ENCODE assay signal across 8 mouse cellular contexts in genomic region chr9:41207130-41208104, GRCm38 (mm10). TPM values are rescaled to one million over a fixed set of nuclear protein-coding genes. Genes with fewer than 3 reads are reported as not detected.
DNase-seq lines count a peak whose midpoint lies in the region; ATAC-seq and TF ChIP-seq lines count a peak whose summit lies in the region.

No protein-coding gene starts in this region.

- TF ChIP-seq EP300 in CH12.LX (IDR thresholded peaks at IDR 0.05; ENCODE audit: low read length) = no peak; the same call in 1 of the 2 replicates

- H3K9me3 ChIP-seq in CH12.LX (replicated peaks; ENCODE audit: low read length) = no peaks in the 10 kb centered on the region
- H3K9me3 ChIP-seq in forebrain, embryonic 11.5 days (ENCODE audit: control insufficient read depth, low read length) = no peaks in the 10 kb centered on the region
- H3K9me3 ChIP-seq in heart, embryonic 16.5 days (replicated peaks; ENCODE audit: control insufficient read depth, low read length) = no peaks in the 10 kb centered on the region
- H3K9me3 ChIP-seq in liver, embryonic 15.5 days (replicated peaks) = no peaks in the 10 kb centered on the region
- H3K9me3 ChIP-seq in neural tube, embryonic 12.5 days = no peaks in the 10 kb centered on the region

- peak; percentile 81 to 93 for TF ChIP-seq CTCF in CH12.LX (conservative IDR thresholded peaks at IDR 0.05 in 1 of 2, IDR thresholded peaks at IDR 0.05 in 1 of 2; ENCODE audit: low read depth in 2 of 2, low read length in 2 of 2)

- dilution Hi-C loops in CH12.LX (cut with MboI; ENCODE audit: extremely low pct_ligation_motif_present, extremely low pct_unique_long_range_greater_than_20kb, low sequenced_read_pairs) = no loop called here

- H3K4me3 ChIP-seq in CH12.LX (replicated peaks in 1 of 3; ENCODE audit: low read depth in 2 of 3, low read length in 2 of 3, poor library complexity in 1 of 3) = peak overlapping the region in 2 of 3 experiments; percentile 45 to 46
- peak overlapping the region; percentile 27 for H3K4me3 ChIP-seq in forebrain, embryonic 11.5 days (ENCODE audit: low read depth, low read length)
- H3K4me3 ChIP-seq in heart, embryonic 16.5 days (ENCODE audit: low read length) = peak overlapping the region; percentile 45
- peak overlapping the region; percentile 49 for H3K4me3 ChIP-seq in liver, embryonic 15.5 days (replicated peaks)
- H3K4me3 ChIP-seq in neural tube, embryonic 12.5 days = peak overlapping the region; percentile 16; the same call in 1 of the 2 replicates

- peak overlapping the region; percentile 22; the same call in 1 of the 2 replicates for H3K27ac ChIP-seq in CH12.LX (ENCODE audit: insufficient read depth, low read depth)
- peak overlapping the region; percentile 81 for H3K27ac ChIP-seq in forebrain, embryonic 11.5 days (ENCODE audit: low read depth, low read length)
- peak overlapping the region; percentile 90 for H3K27ac ChIP-seq in heart, embryonic 16.5 days (ENCODE audit: low read length)
- H3K27ac ChIP-seq in liver, embryonic 15.5 days (replicated peaks) = peak overlapping the region; percentile 78
- no peak overlapping the region for H3K27ac ChIP-seq in neural tube, embryonic 12.5 days

- peak; percentile 90 for ATAC-seq in forebrain, embryonic 11.5 days (replicated peaks; ENCODE audit: low FRiP score)
- ATAC-seq in heart, embryonic 16.5 days (replicated peaks; ENCODE audit: extremely low read depth, insufficient read depth, low FRiP score) = peak; percentile 94
- ATAC-seq in liver, embryonic 15.5 days (ENCODE audit: insufficient read depth) = peak; percentile 91
- peak; percentile 87 for ATAC-seq in neural tube, embryonic 12.5 days (ENCODE audit: low FRiP score, low read depth)

- no peaks in the 10 kb centered on the region for H3K27me3 ChIP-seq in CH12.LX (replicated peaks)
- no peaks in the 10 kb centered on the region for H3K27me3 ChIP-seq in forebrain, embryonic 11.5 days (ENCODE audit: control insufficient read depth, insufficient read depth, low read length)
- H3K27me3 ChIP-seq in heart, embryonic 16.5 days (ENCODE audit: control insufficient read depth, insufficient read depth, low read length) = no peaks in the 10 kb centered on the region
- no peaks in the 10 kb centered on the region; the same call in 1 of the 2 replicates for H3K27me3 ChIP-seq in liver, embryonic 15.5 days
- no peaks in the 10 kb centered on the region for H3K27me3 ChIP-seq in neural tube, embryonic 12.5 days (replicated peaks)

- H3K9ac ChIP-seq in CH12.LX (ENCODE audit: insufficient read depth, low read depth) = peak overlapping the region; percentile 53
- H3K9ac ChIP-seq in forebrain, embryonic 11.5 days (ENCODE audit: low read length) = peak overlapping the region; percentile 48
- H3K9ac ChIP-seq in heart, embryonic 16.5 days (ENCODE audit: low read length) = peak overlapping the region; percentile 70
- no peak overlapping the region for H3K9ac ChIP-seq in liver, embryonic 15.5 days
- 0 out of 2 replicates have a peak overlapping the region, but pooled peaks have one; percentile 35 for H3K9ac ChIP-seq in neural tube, embryonic 12.5 days

- TF ChIP-seq RAD21 in CH12.LX (IDR thresholded peaks at IDR 0.05; ENCODE audit: low read depth, low read length) = peak; percentile 79

- in situ Hi-C loops in CH12.LX (cut with MboI; ENCODE audit: low pct_ligation_motif_present, low pct_unique_long_range_greater_than_20kb, low sequenced_read_pairs) = no loop called here

- H3K36me3 ChIP-seq in CH12.LX (replicated peaks in 1 of 2; ENCODE audit: control insufficient read depth in 1 of 2, insufficient read depth in 1 of 2, low read length in 1 of 2) = no peaks in the 10 kb centered on the region
- H3K36me3 ChIP-seq in forebrain, embryonic 11.5 days (ENCODE audit: control insufficient read depth, insufficient read depth, low read length) = no peaks in the 10 kb centered on the region
- H3K36me3 ChIP-seq in heart, embryonic 16.5 days (ENCODE audit: control insufficient read depth, insufficient read depth) = no peaks in the 10 kb centered on the region
- no peaks in the 10 kb centered on the region for H3K36me3 ChIP-seq in liver, embryonic 15.5 days (replicated peaks)
- no peaks in the 10 kb centered on the region for H3K36me3 ChIP-seq in neural tube, embryonic 12.5 days

- no peaks in the 10 kb centered on the region for H3K79me2 ChIP-seq in CH12.LX (replicated peaks; ENCODE audit: control insufficient read depth, extremely low read depth, insufficient read depth, poor library complexity, severe bottlenecking)

- peak; percentile 98 for DNase-seq in CH12.LX (ENCODE audit: extremely low read depth)
- DNase-seq in c-Kit-positive CD71-positive TER-119-negative erythroid progenitor cells, embryonic 14.5 days (ENCODE audit: low read depth) = peak; percentile 96
- peak; percentile 96 for DNase-seq in forebrain, embryonic 11.5 days (ENCODE audit: low spot score)
- peak; percentile 96 to 98 for DNase-seq in kidney, postnatal 36 days
- peak; percentile 98 for DNase-seq in telencephalon, adult 2 months (ENCODE audit: low read depth, low spot score)

- TF ChIP-seq POLR2A in CH12.LX (IDR thresholded peaks at IDR 0.05; ENCODE audit: low read depth, low read length) = peak; percentile 62

- no peak overlapping the region for H3K4me2 ChIP-seq in CH12.LX (ENCODE audit: insufficient read depth, low read depth, poor library complexity, severe bottlenecking)
- peak overlapping the region; percentile 50 for H3K4me2 ChIP-seq in forebrain, embryonic 11.5 days (ENCODE audit: low read depth, low read length, severe bottlenecking)
- peak overlapping the region; percentile 66 for H3K4me2 ChIP-seq in heart, embryonic 16.5 days (ENCODE audit: low read depth, low read length)
- H3K4me2 ChIP-seq in liver, embryonic 15.5 days = peak overlapping the region; percentile 60
- H3K4me2 ChIP-seq in neural tube, embryonic 12.5 days (replicated peaks) = peak overlapping the region; percentile 51

- peaks cover 3 to 26% of the 10 kb centered on the region in 2 experiments; a peak in 3 of 4 replicates for H3K4me1 ChIP-seq in CH12.LX (ENCODE audit: control insufficient read depth in 1 of 2, insufficient read depth in 2 of 2)
- peaks cover 4% of the 10 kb centered on the region; the same call in 1 of the 2 replicates for H3K4me1 ChIP-seq in forebrain, embryonic 11.5 days (replicated peaks; ENCODE audit: control insufficient read depth, insufficient read depth, low read length)
- peaks cover 7% of the 10 kb centered on the region for H3K4me1 ChIP-seq in heart, embryonic 16.5 days (ENCODE audit: control insufficient read depth, insufficient read depth, low read length)
- H3K4me1 ChIP-seq in liver, embryonic 15.5 days (replicated peaks) = peaks cover 1% of the 10 kb centered on the region; the same call in 1 of the 2 replicates
- peaks cover 8% of the 10 kb centered on the region for H3K4me1 ChIP-seq in neural tube, embryonic 12.5 days

- WGBS in forebrain, embryonic 11.5 days = 9% methylated on average over 28 of the region's 28 CpGs
- 6% methylated on average over 28 of the region's 28 CpGs for WGBS in heart, embryonic 16.5 days
- WGBS in liver, embryonic 15.5 days (ENCODE audit: insufficient replicate concordance) = 5% methylated on average over 28 of the region's 28 CpGs
- WGBS in neural tube, embryonic 12.5 days = 9% methylated on average over 28 of the region's 28 CpGs

TF ChIP-seq in CH12.LX, 34 proteins besides CTCF, POLR2A, EP300 and RAD21 (continues in another document):
- TF ChIP-seq ZC3H11A (IDR thresholded peaks at IDR 0.05; ENCODE audit: low read depth, low read length) (no peak), PAX5 (IDR thresholded peaks at IDR 0.05; ENCODE audit: low read length) (no peak), MYC (IDR thresholded peaks at IDR 0.05; ENCODE audit: low read depth, low read length) (0 out of 2 replicates have a peak, but pooled peaks have one; percentile 22), MAX (IDR thresholded peaks at IDR 0.05; ENCODE audit: low read length) (peak; percentile 92), RCOR1 (conservative IDR thresholded peaks at IDR 0.05; ENCODE audit: low read depth, low read length) (no peak), NELFE (IDR thresholded peaks at IDR 0.05; ENCODE audit: low read depth, low read length) (peak; percentile 75), CHD1 (IDR thresholded peaks at IDR 0.05; ENCODE audit: low read depth, low read length) (peak; percentile 89), ZMIZ1 (IDR thresholded peaks at IDR 0.05; ENCODE audit: low read depth, low read length) (no peak), KAT2A (IDR thresholded peaks at IDR 0.05; ENCODE audit: insufficient replicate concordance, low read length) (0 out of 2 replicates have a peak, but pooled peaks have one; percentile 57), TCF12 (IDR thresholded peaks at IDR 0.05; ENCODE audit: low read depth, low read length) (no peak; the same call in none of the 2 replicates), UBTF (IDR thresholded peaks at IDR 0.05; ENCODE audit: low read depth, low read length) (no peak), MXI1 (IDR thresholded peaks at IDR 0.05; ENCODE audit: low read depth, low read length) (peak; percentile 72), USF1 (IDR thresholded peaks at IDR 0.05; ENCODE audit: low read depth, low read length) (peak; percentile 81), SMC3 (IDR thresholded peaks at IDR 0.05; ENCODE audit: low read depth, low read length) (peak; percentile 68), SIN3A (IDR thresholded peaks at IDR 0.05; ENCODE audit: low read length) (peak; percentile 73; the same call in 1 of the 2 replicates), HCFC1 (IDR thresholded peaks at IDR 0.05; ENCODE audit: low read depth, low read length) (peak; percentile 75), JUN (IDR thresholded peaks at IDR 0.05; ENCODE audit: insufficient read depth, low read depth, low read length) (peak; percentile 91), MAZ (IDR thresholded peaks at IDR 0.05; ENCODE audit: low read depth, low read length) (no peak), IRF4 (IDR thresholded peaks at IDR 0.05; ENCODE audit: low read depth, low read length) (peak; percentile 79), ZNF384 (IDR thresholded peaks at IDR 0.05; ENCODE audit: low read depth, low read length) (peak; percentile 90), ETS1 (conservative IDR thresholded peaks at IDR 0.05; ENCODE audit: low read depth, low read length) (peak; percentile 55; the same call in 1 of the 2 replicates), MEF2A (IDR thresholded peaks at IDR 0.05; ENCODE audit: borderline replicate concordance, low read depth, low read length) (0 out of 2 replicates have a peak, but pooled peaks have one; percentile 52)

RNA-seq across cellular contexts. Expression of gene Ubash3b, which starts 45.9 kb away (rescaled TPM):
- total RNA-seq in CH12.LX (2012; rRNA removed) = 4.2 and 5.0 TPM in 2 replicates
- total RNA-seq in CH12.LX (2014; rRNA removed) = 2.8 and 3.3 TPM in 2 replicates
- 4.5 and 4.6 TPM in 2 replicates for polyA plus RNA-seq in CH12.LX (2012; ENCODE audit: insufficient read length, low read depth)
- polyA plus RNA-seq in forebrain, embryonic 11.5 days (2014; fragmentation: Nextera tagmentation; extraction: Ambion mirVana) = 7.4 and 8.3 TPM in 2 replicates
- polyA plus RNA-seq in heart, embryonic 16.5 days (2015; fragmentation: Nextera tagmentation; extraction: Ambion mirVana) = 5.7 and 6.1 TPM in 2 replicates
- polyA plus RNA-seq in liver, embryonic 15.5 days (2015; fragmentation: Nextera tagmentation; extraction: Ambion mirVana) = 5.2 and 5.7 TPM in 2 replicates
- polyA plus RNA-seq in neural tube, embryonic 12.5 days (2016; fragmentation: Nextera tagmentation; extraction: Ambion mirVana) = 17.4 and 24.1 TPM in 2 replicates
